Mouse (Mus musculus) forebrain, embryonic 15.5 days (tissue): Measurements from ENCODE around the gene Cacng2. TPM values are rescaled to one million over a fixed set of nuclear protein-coding genes. Genes with fewer than 3 reads are reported as not detected.

Experiments used
- ATAC-seq: fragments of 200-750 bp; cut with Nextera tagmentation; replicated peaks from 2 replicates; pipeline ENCODE4 v1.8.0; 2017; ENCODE audit warnings: mild to moderate bottlenecking, moderate TSS enrichment, moderate library complexity
- H3K27ac ChIP-seq: fragments of 300-500 bp; sonication (generic); replicated peaks from 2 replicates; pipeline ENCODE4 v1.5.1; 2015; ENCODE audit warnings: mild to moderate bottlenecking, inconsistent platforms
- H3K27me3 ChIP-seq: fragments of 300-500 bp; sonication (generic); 2 replicates; pipeline ENCODE4 v1.6.1; 2015; ENCODE audit warnings: inconsistent platforms
- H3K36me3 ChIP-seq: fragments of 300-500 bp; sonication (generic); 2 replicates; pipeline ENCODE4 v1.6.1; 2015; ENCODE audit warnings: mild to moderate bottlenecking, inconsistent platforms
- H3K4me1 ChIP-seq: fragments of 300-500 bp; sonication (generic); 2 replicates; pipeline ENCODE4 v1.6.1; 2015; ENCODE audit warnings: inconsistent platforms
- H3K4me2 ChIP-seq: fragments of 300-500 bp; sonication (generic); replicated peaks from 2 replicates; pipeline ENCODE4 v1.6.1; 2015; ENCODE audit warnings: mild to moderate bottlenecking, inconsistent platforms
- H3K4me3 ChIP-seq: fragments of 300-500 bp; sonication (generic); 2 replicates; pipeline ENCODE4 v1.5.1; 2015; ENCODE audit warnings: mild to moderate bottlenecking, inconsistent platforms
- H3K9ac ChIP-seq: fragments of 300-500 bp; sonication (generic); replicated peaks from 2 replicates; pipeline ENCODE4 v1.6.1; 2015; ENCODE audit warnings: mild to moderate bottlenecking, inconsistent platforms
- H3K9me3 ChIP-seq: fragments of 300-500 bp; sonication (generic); 2 replicates; pipeline ENCODE4 v1.6.1; 2016; ENCODE audit warnings: inconsistent platforms
- WGBS: fragments of 180-500 bp; shearing (Covaris S2); methylation state at CpG from one replicate; pipeline ENCODE4 v1.1.7; 2015; ENCODE audit warnings: mixed read lengths; 5-methylcytosine and 5-hydroxymethylcytosine counted together
- polyA plus RNA-seq: library from polyadenylated mRNA; unstranded; fragments of >200 nt; fragmentation: Nextera tagmentation; extraction: Ambion mirVana; gene quantifications from 2 replicates; pipeline ENCODE4 v1.2.1, GENCODE M21; 2015

The Cacng2 gene
- polyA plus RNA-seq, result 7.0 and 7.6 TPM in 2 replicates

DNA sequence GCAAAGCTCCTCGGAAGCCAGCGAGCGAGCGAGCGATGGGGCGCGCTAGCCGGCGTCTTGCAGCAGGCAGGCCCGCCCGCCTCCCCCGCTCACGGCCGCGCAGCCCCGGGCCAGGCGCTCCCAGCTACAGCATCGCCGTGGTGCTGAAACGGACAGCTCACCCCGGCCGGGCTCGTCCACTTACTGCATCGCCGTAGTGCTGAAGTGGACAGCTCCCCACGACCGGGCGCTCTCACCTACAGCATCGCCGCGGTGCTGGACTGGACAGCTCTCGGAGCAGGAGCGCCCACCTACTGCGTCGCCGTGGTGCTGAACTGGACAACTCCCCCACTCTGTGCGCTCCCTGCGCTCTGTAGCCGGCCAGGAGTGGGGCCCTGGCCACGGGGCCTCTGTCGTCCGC, at the start of gene Cacng2:
Cacng2 (minus strand) TSS at position 325 of the 400 bp plus-strand sequence.
- under 1% methylated on average over 30 of the region's 42 CpGs for WGBS
- Histone ChIP-seq H3K9me3 (no peaks in the 10 kb centered on the region), H3K4me2 (peak within 1 kb of the TSS; percentile 93), H3K27me3 (no peaks in the 10 kb centered on the region), H3K9ac (peak within 1 kb of the TSS; percentile 81), H3K27ac (peak within 1 kb of the TSS; percentile 73), H3K36me3 (no peaks in the 10 kb centered on the region), H3K4me3 (peak within 1 kb of the TSS; percentile 70), H3K4me1 (peaks cover 34% of the 10 kb centered on the region)
- peak; percentile 89 for ATAC-seq

- WGBS, result 85% methylated on average over 11 of the region's 11 CpGs
- ATAC-seq, result no peak
Measured at GRCm38 (mm10) chr15:78169566-78169965, 49.7 kb upstream of the Cacng2 start.

GRCm38 (mm10) chr15:78165292-78165691, 45.5 kb upstream of the Cacng2 start:
- H3K36me3 ChIP-seq, result peaks cover 18% of the 10 kb centered on the region
- 88% methylated on average over 4 of the region's 4 CpGs for WGBS
- H3K27ac ChIP-seq, result no peak overlapping the region
- no peaks in the 10 kb centered on the region for H3K27me3 ChIP-seq
- H3K9me3 ChIP-seq, result no peaks in the 10 kb centered on the region
- H3K4me2 ChIP-seq, result no peak overlapping the region
- H3K9ac ChIP-seq, result no peak overlapping the region
- no peak overlapping the region for H3K4me3 ChIP-seq
- H3K4me1 ChIP-seq, result no peaks in the 10 kb centered on the region
- ATAC-seq, result no peak

More at GRCm38 (mm10) chr15:78169566-78169965, 49.7 kb upstream of the Cacng2 start:
- peaks cover 12% of the 10 kb centered on the region for H3K36me3 ChIP-seq
- peaks cover 22% of the 10 kb centered on the region for H3K4me1 ChIP-seq
- no peak overlapping the region for H3K4me3 ChIP-seq
- no peak overlapping the region for H3K27ac ChIP-seq
- H3K9ac ChIP-seq, result no peak overlapping the region
- H3K9me3 ChIP-seq, result no peaks in the 10 kb centered on the region
- no peak overlapping the region for H3K4me2 ChIP-seq
- no peaks in the 10 kb centered on the region for H3K27me3 ChIP-seq

DNA sequence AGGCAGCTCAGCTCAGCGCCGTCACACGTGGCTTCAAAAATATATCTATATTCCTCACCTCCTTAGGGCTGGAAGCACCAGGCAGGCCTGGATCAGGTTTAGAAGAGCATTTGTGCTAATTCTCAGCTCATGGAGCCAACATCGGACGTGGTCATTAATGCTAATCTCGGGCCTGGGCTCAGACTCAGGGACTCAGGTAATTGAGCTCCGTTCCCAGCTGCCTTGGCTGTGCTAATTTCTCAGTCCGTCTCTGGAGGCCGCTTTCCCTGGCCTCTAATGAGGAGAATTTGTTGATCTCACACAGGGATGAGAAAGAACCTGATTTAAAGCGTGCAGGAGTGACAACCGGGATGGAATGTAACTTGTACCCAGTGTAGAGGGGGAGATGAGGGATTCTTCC, 44.6 kb upstream of the Cacng2 start:
- Histone ChIP-seq H3K36me3 (peaks cover 18% of the 10 kb centered on the region), H3K9ac (no peak overlapping the region), H3K4me1 (no peaks in the 10 kb centered on the region), H3K4me2 (no peak overlapping the region), H3K4me3 (no peak overlapping the region), H3K27ac (no peak overlapping the region), H3K9me3 (no peaks in the 10 kb centered on the region), H3K27me3 (no peaks in the 10 kb centered on the region)
- 75% methylated on average over 11 of the region's 11 CpGs for WGBS
- ATAC-seq, result no peak

- ATAC-seq, result no peak
- Histone ChIP-seq H3K27me3 (no peaks in the 10 kb centered on the region), H3K27ac (no peak overlapping the region), H3K4me2 (no peak overlapping the region), H3K9ac (no peak overlapping the region), H3K4me3 (no peak overlapping the region), H3K36me3 (peaks cover 14% of the 10 kb centered on the region), H3K4me1 (peaks cover 10% of the 10 kb centered on the region; the same call in 1 of the 2 replicates), H3K9me3 (no peaks in the 10 kb centered on the region)
- 80% methylated on average over 9 of the region's 9 CpGs for WGBS
Measured at GRCm38 (mm10) chr15:78161946-78162345, 42.1 kb upstream of the Cacng2 start.

DNA sequence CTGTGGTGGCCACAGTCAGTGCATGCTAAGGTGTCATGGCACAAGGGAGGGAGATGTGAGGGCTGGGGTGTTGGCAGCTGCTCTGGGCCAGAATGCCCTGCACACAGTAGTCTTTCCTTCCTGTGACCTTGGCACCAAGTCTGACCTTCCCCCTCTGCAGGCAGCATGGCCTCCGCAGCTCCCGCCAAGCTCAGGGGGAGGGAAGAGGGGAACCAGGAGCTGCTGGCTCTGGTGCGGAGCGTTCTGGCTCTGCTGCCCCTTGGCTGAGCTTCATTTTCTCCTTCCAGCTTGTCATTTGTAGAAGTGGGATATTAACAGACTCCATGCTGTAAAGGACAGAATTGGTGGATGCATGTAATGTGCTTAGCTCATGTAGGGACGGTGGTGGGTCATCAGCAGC, 38.5 kb upstream of the Cacng2 start:
- Histone ChIP-seq H3K4me3 (no peak overlapping the region), H3K4me2 (no peak overlapping the region), H3K4me1 (peaks cover 10% of the 10 kb centered on the region; the same call in 1 of the 2 replicates), H3K9ac (no peak overlapping the region), H3K36me3 (no peaks in the 10 kb centered on the region), H3K9me3 (no peaks in the 10 kb centered on the region), H3K27ac (no peak overlapping the region), H3K27me3 (no peaks in the 10 kb centered on the region)
- WGBS, result 87% methylated on average over 5 of the region's 5 CpGs
- no peak for ATAC-seq

GRCm38 (mm10) chr15:78157824-78158223, 38.0 kb upstream of the Cacng2 start:
- no peak overlapping the region for H3K9ac ChIP-seq
- 64% methylated on average over 4 of the region's 4 CpGs for WGBS
- no peaks in the 10 kb centered on the region for H3K27me3 ChIP-seq
- no peak overlapping the region for H3K4me3 ChIP-seq
- H3K36me3 ChIP-seq, result no peaks in the 10 kb centered on the region
- no peak overlapping the region for H3K4me2 ChIP-seq
- no peak for ATAC-seq
- H3K27ac ChIP-seq, result no peak overlapping the region
- no peaks in the 10 kb centered on the region for H3K9me3 ChIP-seq
- peaks cover 10% of the 10 kb centered on the region; the same call in 1 of the 2 replicates for H3K4me1 ChIP-seq

- Histone ChIP-seq H3K9me3 (no peaks in the 10 kb centered on the region), H3K36me3 (no peaks in the 10 kb centered on the region), H3K27me3 (no peaks in the 10 kb centered on the region), H3K4me1 (peaks cover 10% of the 10 kb centered on the region; the same call in 1 of the 2 replicates), H3K27ac (no peak overlapping the region), H3K4me2 (no peak overlapping the region), H3K4me3 (no peak overlapping the region), H3K9ac (no peak overlapping the region)
- ATAC-seq, result no peak
- 76% methylated on average over 8 of the region's 8 CpGs for WGBS
Measured at GRCm38 (mm10) chr15:78157330-78157729, 37.5 kb upstream of the Cacng2 start.

- no peak for ATAC-seq
- Histone ChIP-seq H3K36me3 (no peaks in the 10 kb centered on the region), H3K4me1 (peaks cover 10% of the 10 kb centered on the region; the same call in 1 of the 2 replicates), H3K4me2 (no peak overlapping the region), H3K9me3 (no peaks in the 10 kb centered on the region), H3K9ac (no peak overlapping the region), H3K27ac (no peak overlapping the region), H3K27me3 (no peaks in the 10 kb centered on the region), H3K4me3 (no peak overlapping the region)
- 85% methylated on average over 6 of the region's 6 CpGs for WGBS
Measured at GRCm38 (mm10) chr15:78155421-78155820, 35.6 kb upstream of the Cacng2 start.

- WGBS, result 41% methylated on average over 11 of the region's 11 CpGs
- no peak for ATAC-seq
- H3K4me2 ChIP-seq, result no peak overlapping the region
- no peak overlapping the region for H3K27ac ChIP-seq
- H3K9ac ChIP-seq, result no peak overlapping the region
- no peak overlapping the region for H3K4me3 ChIP-seq
- H3K9me3 ChIP-seq, result no peaks in the 10 kb centered on the region
- no peaks in the 10 kb centered on the region for H3K27me3 ChIP-seq
- no peaks in the 10 kb centered on the region for H3K36me3 ChIP-seq
- H3K4me1 ChIP-seq, result peaks cover 8% of the 10 kb centered on the region; the same call in 1 of the 2 replicates
Measured at GRCm38 (mm10) chr15:78153045-78153775, 33.4 kb upstream of the Cacng2 start.

GRCm38 (mm10) chr15:78148565-78148964, 28.7 kb upstream of the Cacng2 start:
- H3K4me3 ChIP-seq, result no peak overlapping the region
- no peaks in the 10 kb centered on the region for H3K9me3 ChIP-seq
- no peaks in the 10 kb centered on the region for H3K4me1 ChIP-seq
- no peak overlapping the region for H3K27ac ChIP-seq
- no peak overlapping the region for H3K9ac ChIP-seq
- no peaks in the 10 kb centered on the region for H3K36me3 ChIP-seq
- no peak overlapping the region for H3K4me2 ChIP-seq
- no peak for ATAC-seq
- H3K27me3 ChIP-seq, result no peaks in the 10 kb centered on the region
- 75% methylated on average over 7 of the region's 7 CpGs for WGBS

DNA sequence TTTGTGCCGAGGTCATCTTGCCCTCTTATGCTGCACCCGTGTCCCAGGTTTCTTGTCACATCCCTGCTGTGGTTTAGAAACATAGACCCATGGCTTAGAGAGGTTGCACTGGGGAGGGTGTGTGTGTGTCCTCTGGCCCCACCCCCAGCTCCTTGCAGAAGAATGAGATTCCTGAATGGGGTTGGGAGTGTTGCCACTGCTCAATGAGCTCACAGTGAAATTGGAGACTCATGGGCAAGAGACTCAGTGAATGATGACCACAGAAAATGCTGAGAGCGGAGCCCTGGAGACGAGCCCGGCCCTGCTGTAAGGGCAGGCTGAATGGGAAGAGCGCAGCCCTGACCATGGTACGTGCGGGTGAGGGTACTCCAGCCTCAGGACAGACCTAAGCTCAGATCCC, 20.4 kb upstream of the Cacng2 start:
- Histone ChIP-seq H3K9me3 (no peaks in the 10 kb centered on the region), H3K9ac (no peak overlapping the region), H3K4me2 (no peak overlapping the region), H3K27ac (no peak overlapping the region), H3K4me1 (no peaks in the 10 kb centered on the region), H3K4me3 (no peak overlapping the region), H3K36me3 (no peaks in the 10 kb centered on the region), H3K27me3 (no peaks in the 10 kb centered on the region)
- ATAC-seq, result no peak
- 45% methylated on average over 8 of the region's 8 CpGs for WGBS

DNA sequence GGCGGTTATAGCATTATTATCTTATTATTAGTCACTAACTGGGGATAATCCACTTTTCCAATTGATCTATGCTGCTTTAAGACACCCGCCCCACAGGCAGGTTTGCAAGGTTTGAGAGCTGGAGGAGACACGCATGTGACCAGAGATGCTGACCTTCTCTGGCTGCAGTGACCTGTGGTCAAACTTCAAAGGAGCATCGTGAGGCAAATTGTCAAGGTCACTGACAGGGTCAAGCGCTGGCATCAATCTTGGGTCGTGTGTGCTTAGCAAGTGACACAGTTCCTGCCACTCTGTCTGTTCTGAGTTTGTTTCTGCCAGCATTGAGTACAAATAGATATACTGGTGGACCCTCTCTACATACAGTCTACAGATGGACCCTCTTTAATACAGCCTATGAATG, 14.8 kb upstream of the Cacng2 start:
- 61% methylated on average over 6 of the region's 6 CpGs for WGBS
- no peak for ATAC-seq
- Histone ChIP-seq H3K4me3 (no peak overlapping the region), H3K9ac (no peak overlapping the region), H3K27ac (no peak overlapping the region), H3K4me1 (no peaks in the 10 kb centered on the region), H3K4me2 (no peak overlapping the region), H3K27me3 (no peaks in the 10 kb centered on the region), H3K36me3 (no peaks in the 10 kb centered on the region), H3K9me3 (no peaks in the 10 kb centered on the region)
